Mouse (Mus musculus) intestine, postnatal 0 days (tissue): ENCODE data around the gene Cfap74. TPM values are rescaled to one million over a fixed set of nuclear protein-coding genes. Genes with fewer than 3 reads are reported as not detected.

Experiments used
- ATAC-seq: fragments of 200-750 bp; cut with Nextera tagmentation; 2 replicates; pipeline ENCODE4 v1.8.0; 2017; ENCODE audit warnings: mild to moderate bottlenecking, moderate TSS enrichment, moderate library complexity
- H3K27ac ChIP-seq: fragments of 300-500 bp; sonication (generic); 2 replicates; pipeline ENCODE4 v1.5.1; 2014; ENCODE audit warnings: mild to moderate bottlenecking, low read depth, low read length, moderate library complexity
- H3K27me3 ChIP-seq: fragments of 300-500 bp; sonication (generic); replicated peaks from 2 replicates; pipeline ENCODE4 v1.6.1; 2014; ENCODE audit warnings: low read length, mixed read lengths; ENCODE audit not compliant: control insufficient read depth, insufficient read depth
- H3K36me3 ChIP-seq: fragments of 300-500 bp; sonication (generic); 2 replicates; pipeline ENCODE4 v1.6.1; 2014; ENCODE audit warnings: mild to moderate bottlenecking, moderate library complexity; ENCODE audit not compliant: control insufficient read depth, insufficient read depth
- H3K4me1 ChIP-seq: fragments of 300-500 bp; sonication (generic); replicated peaks from 2 replicates; pipeline ENCODE4 v1.6.1; 2014; ENCODE audit warnings: antibody characterized with exemption, low read length, mixed read lengths; ENCODE audit not compliant: control insufficient read depth, insufficient read depth
- H3K4me2 ChIP-seq: fragments of 300-500 bp; sonication (generic); replicated peaks from 2 replicates; pipeline ENCODE4 v1.6.1; 2014; ENCODE audit warnings: low read depth, mild to moderate bottlenecking, moderate library complexity
- H3K4me3 ChIP-seq: fragments of 300-500 bp; sonication (generic); 2 replicates; pipeline ENCODE4 v1.5.1; 2014; ENCODE audit warnings: low read depth, low read length
- H3K9ac ChIP-seq: fragments of 300-500 bp; sonication (generic); 2 replicates; pipeline ENCODE4 v1.6.1; 2014; ENCODE audit warnings: mild to moderate bottlenecking, low read depth, low read length
- H3K9me3 ChIP-seq: fragments of 300-500 bp; sonication (generic); 2 replicates; pipeline ENCODE4 v1.6.1; 2016; ENCODE audit warnings: mixed run types; ENCODE audit not compliant: control insufficient read depth
- CTCF ChIP-seq: sonication (generic); IDR thresholded peaks from 2 replicates; pipeline ENCODE4 v1.5.1; 2016; ENCODE audit warnings: low read depth, mild to moderate bottlenecking, control low read depth, antibody characterized with exemption, moderate library complexity
- WGBS: fragments of 180-500 bp; shearing (Covaris S2); extraction: QIAGEN DNeasy Blood & Tissue Kit; methylation state at CpG from one replicate; pipeline ENCODE4 v1.1.7; 2014; 5-methylcytosine and 5-hydroxymethylcytosine counted together
- polyA plus RNA-seq: library from polyadenylated mRNA; unstranded; fragments of >200 nt; fragmentation: Nextera tagmentation; extraction: Ambion mirVana; gene quantifications from 2 replicates; pipeline ENCODE4 v1.2.1, GENCODE M21; 2015

Gene Cfap74
- polyA plus RNA-seq, 1 experiment from 2014 or later = 0.52 TPM

DNA sequence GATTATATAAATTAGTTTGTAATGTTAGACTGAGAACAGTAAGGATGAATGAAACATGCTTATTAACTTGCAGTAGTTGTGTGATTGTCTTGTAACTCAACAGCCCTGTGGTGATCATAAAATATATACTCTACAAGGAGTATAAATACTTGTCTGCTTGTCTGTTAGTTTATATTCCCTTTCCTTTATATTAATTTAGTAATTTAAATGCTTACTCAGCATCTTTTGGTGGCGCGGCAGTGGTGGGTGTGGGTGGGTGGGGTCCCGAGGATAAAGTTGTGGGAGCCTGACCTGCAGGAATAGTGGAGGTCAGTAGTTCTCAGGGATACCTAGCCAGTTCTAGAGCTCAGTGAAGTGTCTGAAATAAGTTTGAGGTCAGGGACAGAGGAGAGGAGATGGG, 89.0 kb downstream of the Cfap74 start:
- H3K4me3 ChIP-seq = no peak overlapping the region
- TF ChIP-seq CTCF = no peak
- H3K27ac ChIP-seq = no peak overlapping the region
- no peak overlapping the region for H3K9ac ChIP-seq
- no peaks in the 10 kb centered on the region for H3K36me3 ChIP-seq
- H3K9me3 ChIP-seq = no peaks in the 10 kb centered on the region
- H3K27me3 ChIP-seq = no peaks in the 10 kb centered on the region
- peaks cover 5% of the 10 kb centered on the region; the same call in 1 of the 2 replicates for H3K4me1 ChIP-seq
- no peak overlapping the region for H3K4me2 ChIP-seq
- WGBS = 56% methylated on average over 3 of the region's 3 CpGs
- ATAC-seq = no peak

DNA sequence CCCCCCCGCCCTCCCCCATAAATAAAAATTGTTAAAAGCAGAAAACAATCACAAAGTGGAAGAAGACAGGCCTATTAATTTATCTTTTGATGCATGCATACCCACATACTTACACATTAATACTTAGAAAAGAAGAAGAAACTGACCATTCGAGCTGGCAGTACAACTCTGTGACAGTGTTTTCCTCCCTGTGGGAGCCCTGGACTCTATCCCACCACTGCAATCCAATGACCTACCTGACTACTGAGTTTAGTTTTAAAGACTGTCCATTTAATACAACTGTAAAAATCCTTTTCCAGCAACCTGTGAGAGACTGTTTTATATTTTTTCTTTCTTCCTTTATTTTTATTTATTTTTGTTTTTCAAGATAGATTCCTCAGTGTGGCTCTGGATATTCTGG, 92.1 kb downstream of the Cfap74 start:
- WGBS = 69% methylated on average over 2 of the region's 2 CpGs
- TF ChIP-seq CTCF = no peak
- no peaks in the 10 kb centered on the region for H3K36me3 ChIP-seq
- no peaks in the 10 kb centered on the region for H3K27me3 ChIP-seq
- H3K4me2 ChIP-seq = no peak overlapping the region
- no peaks in the 10 kb centered on the region; the same call in 1 of the 2 replicates for H3K4me1 ChIP-seq
- H3K4me3 ChIP-seq = no peak overlapping the region
- no peak overlapping the region for H3K27ac ChIP-seq
- no peaks in the 10 kb centered on the region for H3K9me3 ChIP-seq
- no peak overlapping the region for H3K9ac ChIP-seq
- no peak for ATAC-seq

DNA sequence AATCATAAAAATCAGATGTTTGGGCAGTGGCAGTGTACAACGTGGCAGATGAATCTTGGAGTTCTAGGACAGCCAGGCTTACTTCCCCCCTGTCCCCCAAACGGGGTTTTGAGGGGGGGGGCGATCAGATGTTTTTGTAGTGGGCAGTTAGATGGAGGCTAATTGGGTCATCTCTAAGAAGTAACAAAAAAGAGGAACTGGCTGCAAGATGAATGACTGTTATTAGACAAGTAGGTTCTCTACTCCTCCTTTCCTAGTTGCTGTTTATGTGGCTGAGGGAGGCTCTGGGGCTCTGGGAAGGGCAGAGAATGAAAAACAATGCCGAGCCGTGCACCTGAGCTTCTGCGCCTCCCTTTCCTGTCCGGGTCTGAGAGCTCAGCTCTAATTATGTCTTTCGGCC, 96.1 kb downstream of the Cfap74 start:
- Histone ChIP-seq H3K9me3 (no peaks in the 10 kb centered on the region), H3K4me2 (0 out of 2 replicates have a peak overlapping the region, but pooled peaks have one; percentile 1), H3K27ac (no peak overlapping the region), H3K27me3 (no peaks in the 10 kb centered on the region), H3K4me3 (no peak overlapping the region), H3K9ac (no peak overlapping the region), H3K36me3 (no peaks in the 10 kb centered on the region), H3K4me1 (peaks cover 4% of the 10 kb centered on the region; the same call in 1 of the 2 replicates)
- 46% methylated on average over 8 of the region's 8 CpGs for WGBS
- no peak for TF ChIP-seq CTCF
- ATAC-seq = no peak

DNA sequence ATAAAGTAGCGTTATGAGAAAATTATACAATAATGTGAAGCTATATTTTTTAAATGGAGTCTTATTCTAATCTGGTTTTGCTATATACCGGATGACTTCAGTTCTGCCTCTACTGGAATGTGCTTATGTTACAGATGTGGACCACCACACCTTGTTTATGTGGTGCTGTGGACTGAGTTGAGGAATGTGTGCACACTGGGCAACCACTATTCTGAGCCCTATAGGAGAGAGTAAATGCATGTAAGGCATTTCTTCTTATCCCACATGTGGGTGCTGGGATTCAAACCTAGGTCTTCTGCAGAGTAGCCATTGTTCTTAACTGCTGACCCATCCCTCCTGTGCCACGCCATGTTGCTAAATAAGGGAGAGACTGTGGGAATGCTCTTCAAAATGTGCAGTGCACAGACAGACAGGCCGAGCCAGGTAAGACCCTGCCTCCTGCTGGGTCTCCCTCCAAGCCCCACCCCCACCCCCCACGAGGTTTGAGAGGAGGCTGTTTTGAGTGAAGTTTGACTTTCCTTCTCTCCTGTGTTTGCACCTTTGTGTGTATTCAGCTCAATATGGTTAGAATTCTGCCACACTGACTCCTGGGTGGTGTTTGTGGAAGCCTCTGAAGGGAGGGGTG, 96.8 kb downstream of the Cfap74 start:
- Histone ChIP-seq H3K9me3 (no peaks in the 10 kb centered on the region), H3K4me2 (no peak overlapping the region), H3K4me3 (no peak overlapping the region), H3K9ac (no peak overlapping the region), H3K4me1 (peaks cover 4% of the 10 kb centered on the region; the same call in 1 of the 2 replicates), H3K27me3 (no peaks in the 10 kb centered on the region), H3K27ac (no peak overlapping the region), H3K36me3 (no peaks in the 10 kb centered on the region)
- ATAC-seq = no peak
- WGBS = 65% methylated on average over 5 of the region's 5 CpGs
- no peak for TF ChIP-seq CTCF

DNA sequence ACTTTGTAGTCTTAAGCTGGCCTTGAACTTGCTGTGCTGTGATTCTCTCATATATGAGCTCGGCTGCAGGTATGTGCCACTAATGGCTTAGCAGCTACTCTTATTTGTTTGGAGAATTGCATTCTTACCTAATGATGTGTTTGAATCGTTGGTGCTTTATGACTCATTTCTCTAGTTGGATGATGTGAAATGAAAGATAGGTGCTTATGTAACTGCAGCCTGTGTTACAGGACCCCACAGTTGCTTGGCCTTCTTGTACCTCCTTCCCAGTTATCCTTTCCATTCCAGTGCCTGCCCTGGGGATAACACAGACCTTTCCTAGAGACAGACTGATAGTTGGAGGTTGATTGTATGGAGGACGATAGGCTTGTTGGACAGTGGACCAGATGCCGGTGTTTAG, 99.6 kb downstream of the Cfap74 start:
- ATAC-seq = no peak
- H3K27ac ChIP-seq = peak overlapping the region; percentile 31; the same call in 1 of the 2 replicates
- no peaks in the 10 kb centered on the region for H3K9me3 ChIP-seq
- no peak overlapping the region for H3K4me2 ChIP-seq
- H3K4me3 ChIP-seq = no peak overlapping the region
- H3K9ac ChIP-seq = no peak overlapping the region
- 60% methylated on average over 4 of the region's 4 CpGs for WGBS
- 0 out of 2 replicates have a peak, but pooled peaks cover 7% of the 10 kb centered on the region for H3K4me1 ChIP-seq
- peaks cover 7% of the 10 kb centered on the region; the same call in 1 of the 2 replicates for H3K36me3 ChIP-seq
- no peaks in the 10 kb centered on the region for H3K27me3 ChIP-seq
- TF ChIP-seq CTCF = no peak

DNA sequence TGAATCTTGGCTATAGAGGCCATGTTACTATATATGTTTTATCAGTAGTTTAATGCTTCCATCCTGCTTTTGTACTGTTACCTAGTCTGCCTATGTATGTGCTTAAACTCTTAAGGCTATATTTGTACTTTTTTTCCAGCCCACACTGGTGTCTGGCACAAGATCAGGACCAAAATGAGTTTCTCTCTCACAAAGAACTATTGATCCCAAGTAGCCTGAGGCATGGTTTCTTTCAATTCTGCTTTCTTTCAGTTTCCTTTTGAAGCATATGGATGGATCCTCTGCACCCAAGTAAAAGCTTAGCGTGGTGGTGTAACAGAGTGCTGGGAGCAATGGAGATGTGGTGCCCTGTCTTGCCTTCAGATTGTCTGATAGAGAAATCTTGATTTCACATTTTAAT, 102.0 kb downstream of the Cfap74 start:
- Histone ChIP-seq H3K36me3 (peaks cover 7% of the 10 kb centered on the region; the same call in 1 of the 2 replicates), H3K9ac (no peak overlapping the region), H3K27me3 (no peaks in the 10 kb centered on the region), H3K27ac (peak overlapping the region; percentile 21; the same call in 1 of the 2 replicates), H3K4me1 (0 out of 2 replicates have a peak, but pooled peaks cover 7% of the 10 kb centered on the region), H3K9me3 (no peaks in the 10 kb centered on the region), H3K4me2 (no peak overlapping the region), H3K4me3 (no peak overlapping the region)
- TF ChIP-seq CTCF = no peak
- WGBS = 65% methylated on average over 1 of the region's 1 CpGs
- no peak for ATAC-seq
